Mouse (Mus musculus): ENCODE measurements around the gene Ccdc167. TPM values are rescaled to one million over a fixed set of nuclear protein-coding genes. Genes with fewer than 3 reads are reported as not detected.

Ccdc167 gene
- total RNA-seq, 1 experiment = 13.4 TPM

GRCm38 (mm10) chr17:29711076-29711744 is 5.6 kb downstream of the Ccdc167 start:
- H3K9ac ChIP-seq (ENCODE audit: insufficient read depth, low read depth, low read length, poor library complexity, severe bottlenecking) = no peak overlapping the region
- TF ChIP-seq CHD2 (IDR thresholded peaks at IDR 0.05; ENCODE audit: low read depth, low read length) = no peak
- TF ChIP-seq ZNF384 (IDR thresholded peaks at IDR 0.05; ENCODE audit: low read depth, low read length) = no peak
- no peak for TF ChIP-seq HCFC1 (IDR thresholded peaks at IDR 0.05; ENCODE audit: borderline replicate concordance, insufficient read depth, low read length)
- TF ChIP-seq ZC3H11A (IDR thresholded peaks at IDR 0.05; ENCODE audit: borderline replicate concordance, low read depth, low read length) = no peak
- no peak for TF ChIP-seq MAFK (IDR thresholded peaks at IDR 0.05; ENCODE audit: insufficient read depth, low read depth, low read length)
- no peak overlapping the region for H3K27ac ChIP-seq (ENCODE audit: insufficient read depth, low read depth, low read length, poor library complexity, severe bottlenecking)
- no peak overlapping the region for H3K4me3 ChIP-seq (ENCODE audit: insufficient read depth in 1 of 2, low read depth in 1 of 2, low read length in 2 of 2, poor library complexity in 1 of 2, severe bottlenecking in 1 of 2)
- in situ Hi-C loops (cut with MboI; ENCODE audit: low sequenced_read_pairs in 2 of 2, unreplicated experiment in 2 of 2) = no loop called here
- H3K4me1 ChIP-seq (ENCODE audit: control insufficient read depth in 2 of 2, insufficient read depth in 2 of 2, low read length in 2 of 2, poor library complexity in 1 of 2) = peaks cover 0 to 6% of the 10 kb centered on the region in 2 experiments; a peak in 2 of 4 replicates
- DNase-seq (ENCODE audit: low read depth, low spot score) = no peak
- H3K36me3 ChIP-seq (ENCODE audit: control insufficient read depth, insufficient read depth, low read length, poor library complexity, severe bottlenecking) = no peaks in the 10 kb centered on the region
- H3K9me3 ChIP-seq (ENCODE audit: control insufficient read depth, insufficient read depth, low read depth, low read length) = no peaks in the 10 kb centered on the region

GRCm38 (mm10) chr17:29710562-29711044 is 6.2 kb downstream of the Ccdc167 start:
- no peak overlapping the region for H3K4me3 ChIP-seq (ENCODE audit: insufficient read depth in 1 of 2, low read depth in 1 of 2, low read length in 2 of 2, poor library complexity in 1 of 2, severe bottlenecking in 1 of 2)
- H3K27ac ChIP-seq (ENCODE audit: insufficient read depth, low read depth, low read length, poor library complexity, severe bottlenecking) = no peak overlapping the region
- no peak overlapping the region for H3K9ac ChIP-seq (ENCODE audit: insufficient read depth, low read depth, low read length, poor library complexity, severe bottlenecking)
- no peaks in the 10 kb centered on the region for H3K9me3 ChIP-seq (ENCODE audit: control insufficient read depth, insufficient read depth, low read depth, low read length)
- peaks cover 0 to 2% of the 10 kb centered on the region in 2 experiments; a peak in 1 of 4 replicates for H3K4me1 ChIP-seq (ENCODE audit: control insufficient read depth in 2 of 2, insufficient read depth in 2 of 2, low read length in 2 of 2, poor library complexity in 1 of 2)
- H3K36me3 ChIP-seq (ENCODE audit: control insufficient read depth, insufficient read depth, low read length, poor library complexity, severe bottlenecking) = no peaks in the 10 kb centered on the region
- in situ Hi-C loops (cut with MboI; ENCODE audit: low sequenced_read_pairs in 2 of 2, unreplicated experiment in 2 of 2) = no loop called here
- no peak for TF ChIP-seq ZNF384 (IDR thresholded peaks at IDR 0.05; ENCODE audit: low read depth, low read length)
- no peak for TF ChIP-seq CHD2 (IDR thresholded peaks at IDR 0.05; ENCODE audit: low read depth, low read length)
- TF ChIP-seq ZC3H11A (IDR thresholded peaks at IDR 0.05; ENCODE audit: borderline replicate concordance, low read depth, low read length) = no peak
- no peak for TF ChIP-seq HCFC1 (IDR thresholded peaks at IDR 0.05; ENCODE audit: borderline replicate concordance, insufficient read depth, low read length)
- no peak for TF ChIP-seq MAFK (IDR thresholded peaks at IDR 0.05; ENCODE audit: insufficient read depth, low read depth, low read length)
- DNase-seq (ENCODE audit: low read depth, low spot score) = no peak

DNA sequence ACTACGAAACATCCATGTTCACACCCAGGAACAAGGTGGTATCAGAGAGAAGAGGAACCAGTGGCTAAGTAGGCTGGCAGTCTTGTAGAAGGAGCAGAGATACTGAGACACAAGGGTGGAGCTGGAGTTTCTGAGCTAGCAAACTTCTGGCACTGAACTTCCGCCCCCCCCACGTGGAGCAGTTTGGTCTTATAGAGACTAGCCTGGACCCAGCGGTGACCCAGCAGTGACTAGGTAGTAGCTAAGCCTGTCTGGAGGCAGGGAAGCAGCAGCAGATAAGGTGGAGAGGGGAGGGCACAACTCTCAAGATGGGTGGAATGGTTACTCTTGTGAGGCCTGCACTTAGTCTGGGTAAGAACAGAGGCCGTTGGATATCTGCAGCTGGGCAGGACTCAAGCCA is 8.1 kb downstream of the Ccdc167 start:
- DNase-seq (ENCODE audit: low read depth, low spot score) = no peak
- H3K4me3 ChIP-seq (ENCODE audit: insufficient read depth in 1 of 2, low read depth in 1 of 2, low read length in 2 of 2, poor library complexity in 1 of 2, severe bottlenecking in 1 of 2) = no peak overlapping the region
- H3K9ac ChIP-seq (ENCODE audit: insufficient read depth, low read depth, low read length, poor library complexity, severe bottlenecking) = no peak overlapping the region
- H3K9me3 ChIP-seq (ENCODE audit: control insufficient read depth, insufficient read depth, low read depth, low read length) = no peaks in the 10 kb centered on the region
- TF ChIP-seq ZNF384 (IDR thresholded peaks at IDR 0.05; ENCODE audit: low read depth, low read length) (no peak), MAFK (IDR thresholded peaks at IDR 0.05; ENCODE audit: insufficient read depth, low read depth, low read length) (no peak), ZC3H11A (IDR thresholded peaks at IDR 0.05; ENCODE audit: borderline replicate concordance, low read depth, low read length) (no peak), CHD2 (IDR thresholded peaks at IDR 0.05; ENCODE audit: low read depth, low read length) (no peak), HCFC1 (IDR thresholded peaks at IDR 0.05; ENCODE audit: borderline replicate concordance, insufficient read depth, low read length) (no peak)
- H3K4me1 ChIP-seq (ENCODE audit: control insufficient read depth in 2 of 2, insufficient read depth in 2 of 2, low read length in 2 of 2, poor library complexity in 1 of 2) = peaks cover 0 to 2% of the 10 kb centered on the region in 2 experiments; a peak in 1 of 4 replicates
- H3K36me3 ChIP-seq (ENCODE audit: control insufficient read depth, insufficient read depth, low read length, poor library complexity, severe bottlenecking) = peaks cover 8% of the 10 kb centered on the region; the same call in 1 of the 2 replicates
- in situ Hi-C loops (cut with MboI; ENCODE audit: low sequenced_read_pairs in 2 of 2, unreplicated experiment in 2 of 2) = no loop called here
- H3K27ac ChIP-seq (ENCODE audit: insufficient read depth, low read depth, low read length, poor library complexity, severe bottlenecking) = no peak overlapping the region

- H3K9me3 ChIP-seq (ENCODE audit: control insufficient read depth, insufficient read depth, low read depth, low read length) = no peaks in the 10 kb centered on the region
- no peak overlapping the region for H3K4me3 ChIP-seq (ENCODE audit: insufficient read depth in 1 of 2, low read depth in 1 of 2, low read length in 2 of 2, poor library complexity in 1 of 2, severe bottlenecking in 1 of 2)
- H3K36me3 ChIP-seq (ENCODE audit: control insufficient read depth, insufficient read depth, low read length, poor library complexity, severe bottlenecking) = peaks cover 23% of the 10 kb centered on the region
- in situ Hi-C loops (cut with MboI; ENCODE audit: low sequenced_read_pairs in 2 of 2, unreplicated experiment in 2 of 2) = no loop called here
- TF ChIP-seq CHD2 (IDR thresholded peaks at IDR 0.05; ENCODE audit: low read depth, low read length) = no peak
- TF ChIP-seq ZNF384 (IDR thresholded peaks at IDR 0.05; ENCODE audit: low read depth, low read length) = no peak
- no peak for TF ChIP-seq ZC3H11A (IDR thresholded peaks at IDR 0.05; ENCODE audit: borderline replicate concordance, low read depth, low read length)
- TF ChIP-seq MAFK (IDR thresholded peaks at IDR 0.05; ENCODE audit: insufficient read depth, low read depth, low read length) = no peak
- TF ChIP-seq HCFC1 (IDR thresholded peaks at IDR 0.05; ENCODE audit: borderline replicate concordance, insufficient read depth, low read length) = no peak
- no peak for DNase-seq (ENCODE audit: low read depth, low spot score)
- no peak overlapping the region for H3K27ac ChIP-seq (ENCODE audit: insufficient read depth, low read depth, low read length, poor library complexity, severe bottlenecking)
- peaks cover 0 to 2% of the 10 kb centered on the region in 2 experiments; a peak in 1 of 4 replicates for H3K4me1 ChIP-seq (ENCODE audit: control insufficient read depth in 2 of 2, insufficient read depth in 2 of 2, low read length in 2 of 2, poor library complexity in 1 of 2)
- no peak overlapping the region for H3K9ac ChIP-seq (ENCODE audit: insufficient read depth, low read depth, low read length, poor library complexity, severe bottlenecking)
These were observed 9.8 kb downstream of the Ccdc167 start for GRCm38 (mm10) chr17:29706981-29707545.
